Comparison of ENCODE assay signal across 11 mouse cellular contexts in genomic region chr5:66609306-66609705, GRCm38 (mm10). TPM values are rescaled to one million over a fixed set of nuclear protein-coding genes. Genes with fewer than 3 reads are reported as not detected.
DNase-seq lines count a peak whose midpoint lies in the region; ATAC-seq lines count a peak whose summit lies in the region.
"Had no signal": no experiment of that assay in that cellular context is flagged by ENCODE, and none has a peak within 500 bp of the region (broad histone marks: within the 10 kb centered on the region; RNA-seq: fewer than 3 reads in every experiment).

No protein-coding gene starts in this region.

- H3K36me3 ChIP-seq in heart, embryonic 13.5 days = no peaks in the 10 kb centered on the region
- no peaks in the 10 kb centered on the region for H3K36me3 ChIP-seq in neural tube, embryonic 14.5 days (ENCODE audit: control insufficient read depth, insufficient read depth, low read length)
- H3K36me3 ChIP-seq: embryonic facial prominence, embryonic 12.5 days; hindbrain, embryonic 13.5 days; neural tube, embryonic 12.5 days had no signal

- H3K4me1 ChIP-seq in heart, embryonic 13.5 days = peaks cover 91% of the 10 kb centered on the region
- H3K4me1 ChIP-seq in neural tube, embryonic 14.5 days (ENCODE audit: control insufficient read depth, insufficient read depth, low read length) = peaks cover 21% of the 10 kb centered on the region

- no peaks in the 10 kb centered on the region for H3K27me3 ChIP-seq in heart, embryonic 13.5 days (replicated peaks)
- no peaks in the 10 kb centered on the region for H3K27me3 ChIP-seq in neural tube, embryonic 14.5 days (ENCODE audit: control insufficient read depth, insufficient read depth, low read length)
- H3K27me3 ChIP-seq: embryonic facial prominence, embryonic 12.5 days; hindbrain, embryonic 13.5 days; neural tube, embryonic 12.5 days had no signal

- H3K27ac ChIP-seq in heart, embryonic 13.5 days (replicated peaks) = peak overlapping the region; percentile 74
- H3K27ac ChIP-seq in neural tube, embryonic 14.5 days (ENCODE audit: low read depth, low read length) = no peak overlapping the region
- H3K27ac ChIP-seq: embryonic facial prominence, embryonic 12.5 days; hindbrain, embryonic 13.5 days; neural tube, embryonic 12.5 days had no signal

- peak overlapping the region; percentile 52; the same call in 1 of the 2 replicates for H3K9ac ChIP-seq in heart, embryonic 13.5 days
- H3K9ac ChIP-seq in neural tube, embryonic 14.5 days (replicated peaks; ENCODE audit: low read depth, low read length) = no peak overlapping the region
- H3K9ac ChIP-seq: embryonic facial prominence, embryonic 12.5 days; hindbrain, embryonic 13.5 days; neural tube, embryonic 12.5 days had no signal

- 31% methylated on average over 7 of the region's 7 CpGs for WGBS in heart, embryonic 13.5 days
- 10% methylated on average over 7 of the region's 7 CpGs for WGBS in neural tube, embryonic 14.5 days

- no peak; the same call in 1 of the 2 replicates for ATAC-seq in heart, embryonic 13.5 days (ENCODE audit: extremely low read depth, insufficient number of reproducible peaks, low FRiP score, low TSS enrichment)
- peak; percentile 45; the same call in 1 of the 2 replicates for ATAC-seq in neural tube, embryonic 14.5 days (ENCODE audit: low read depth)
- ATAC-seq: activated CD4-positive, CD25-positive, alpha-beta regulatory T cell, adult 4 months had no signal

- H3K9me3 ChIP-seq in heart, embryonic 13.5 days = no peaks in the 10 kb centered on the region
- H3K9me3 ChIP-seq in neural tube, embryonic 14.5 days (ENCODE audit: control insufficient read depth, low read length) = no peaks in the 10 kb centered on the region
- H3K9me3 ChIP-seq: embryonic facial prominence, embryonic 12.5 days; hindbrain, embryonic 13.5 days; neural tube, embryonic 12.5 days had no signal

- no peak overlapping the region for H3K4me3 ChIP-seq in heart, embryonic 13.5 days
- H3K4me3 ChIP-seq in neural tube, embryonic 14.5 days (ENCODE audit: low read depth, low read length) = no peak overlapping the region
- H3K4me3 ChIP-seq: embryonic facial prominence, embryonic 12.5 days; hindbrain, embryonic 13.5 days; neural tube, embryonic 12.5 days had no signal

- intact Hi-C loops in heart, postnatal 25 days (cut with DNase I) = no loop called here
- intact Hi-C loops in left cerebral cortex, postnatal 4 days (cut with DNase I) = no loop called here

- DNase-seq in heart, adult 11 months = peak; percentile 97
- DNase-seq in heart, postnatal 25 days (ENCODE audit: low spot score) = no peak
- DNase-seq in lung, postnatal 14 days = peak; percentile 25
- no peak for DNase-seq in lung, postnatal 36 days
- no peak for DNase-seq in left cerebral cortex, postnatal 4 days

- peak overlapping the region; percentile 38 for H3K4me2 ChIP-seq in heart, embryonic 13.5 days
- peak overlapping the region; percentile 9; the same call in 1 of the 2 replicates for H3K4me2 ChIP-seq in neural tube, embryonic 14.5 days (ENCODE audit: low read depth, low read length)
- H3K4me2 ChIP-seq: embryonic facial prominence, embryonic 12.5 days; hindbrain, embryonic 13.5 days; neural tube, embryonic 12.5 days had no signal

RNA-seq across cellular contexts. Expression of gene Apbb2, which starts 9.3 kb away (rescaled TPM):
- total RNA-seq in heart, postnatal 25 days (2021) = 10 to 100 TPM; 40.2 to 46.7 TPM
- polyA plus RNA-seq in heart, embryonic 13.5 days (2015; fragmentation: Nextera tagmentation; extraction: Ambion mirVana) = 26.1 and 29.3 TPM in 2 replicates
- polyA plus RNA-seq in neural tube, embryonic 14.5 days (2014; fragmentation: Nextera tagmentation; extraction: Ambion mirVana) = 129 and 132 TPM in 2 replicates
- 100 to 1,000 TPM in 1 of 2 experiments, 10 to 100 TPM in 1; 96.4 to 104 TPM for total RNA-seq in left cerebral cortex, postnatal 4 days (2021)

Comparison
In these comparisons a context has a peak if more than half of its experiments do, and no peak if none do; other contexts are left out.
1. DNase-seq: peak in heart, adult 11 months (single experiment) and lung, postnatal 14 days (single experiment); none in heart, postnatal 25 days (single experiment), lung, postnatal 36 days (single experiment) and left cerebral cortex, postnatal 4 days (single experiment).